Mouse (Mus musculus) embryo, embryonic 11.5 days (tissue): ENCODE results near the gene Ccnd3.

Experiments used
- DNase-seq: peaks from one replicate; pipeline ENCODE4 v3.0.0-alpha.2; 2012; ENCODE audit warnings: low read depth, low spot score

The Ccnd3 gene

GRCm38 (mm10) chr17:47545861-47546331 is 41.0 kb downstream of the Ccnd3 start:
- no peak for DNase-seq

GRCm38 (mm10) chr17:47551049-47551448 is 46.2 kb downstream of the Ccnd3 start:
- DNase-seq: no peak

- DNase-seq: no peak
Measured at GRCm38 (mm10) chr17:47552994-47553393, 48.1 kb downstream of the Ccnd3 start.

- DNase-seq: no peak
Measured at GRCm38 (mm10) chr17:47554621-47555020, 49.8 kb downstream of the Ccnd3 start.

GRCm38 (mm10) chr17:47557179-47557578 is 52.3 kb downstream of the Ccnd3 start:
- no peak for DNase-seq

- no peak for DNase-seq
Measured at GRCm38 (mm10) chr17:47559726-47560125, 54.9 kb downstream of the Ccnd3 start.

- DNase-seq: no peak
Measured at GRCm38 (mm10) chr17:47562875-47563274, 58.0 kb downstream of the Ccnd3 start.

GRCm38 (mm10) chr17:47564612-47565011 is 59.8 kb downstream of the Ccnd3 start:
- DNase-seq: no peak

GRCm38 (mm10) chr17:47566133-47566532 is 61.3 kb downstream of the Ccnd3 start:
- DNase-seq: no peak

- DNase-seq: no peak
Measured at GRCm38 (mm10) chr17:47567271-47567670, 62.4 kb downstream of the Ccnd3 start.

GRCm38 (mm10) chr17:47568389-47568788 is 63.5 kb downstream of the Ccnd3 start:
- DNase-seq: no peak

- no peak for DNase-seq
Measured at GRCm38 (mm10) chr17:47568951-47569527, 64.2 kb downstream of the Ccnd3 start.

GRCm38 (mm10) chr17:47571621-47572020 is 66.8 kb downstream of the Ccnd3 start:
- no peak for DNase-seq

- no peak for DNase-seq
Measured at GRCm38 (mm10) chr17:47572436-47572835, 67.6 kb downstream of the Ccnd3 start.

GRCm38 (mm10) chr17:47574028-47574427 is 69.2 kb downstream of the Ccnd3 start:
- no peak for DNase-seq

GRCm38 (mm10) chr17:47574830-47575229 is 70.0 kb downstream of the Ccnd3 start:
- no peak for DNase-seq

GRCm38 (mm10) chr17:47578655-47579054 is 73.8 kb downstream of the Ccnd3 start:
- no peak for DNase-seq

- DNase-seq: no peak
Measured at GRCm38 (mm10) chr17:47580962-47581361, 76.1 kb downstream of the Ccnd3 start.

- no peak for DNase-seq
Measured at GRCm38 (mm10) chr17:47588517-47588916, 83.7 kb downstream of the Ccnd3 start.

- DNase-seq: no peak
Measured at GRCm38 (mm10) chr17:47591073-47591472, 86.2 kb downstream of the Ccnd3 start.

- peak; percentile 95 for DNase-seq
Measured at GRCm38 (mm10) chr17:47593215-47593853, 88.5 kb downstream of the Ccnd3 start.

- no peak for DNase-seq
Measured at GRCm38 (mm10) chr17:47593854-47594182, 89.0 kb downstream of the Ccnd3 start.

GRCm38 (mm10) chr17:47594183-47594968 is 89.5 kb downstream of the Ccnd3 start:
- DNase-seq: no peak
